ENCODE assay signal across 9 mouse cellular contexts in genomic region chr15:98991540-98992050, GRCm38 (mm10). TPM values are rescaled to one million over a fixed set of nuclear protein-coding genes. Genes with fewer than 3 reads are reported as not detected.
DNase-seq lines count a peak whose midpoint lies in the region; ATAC-seq lines count a peak whose summit lies in the region.
"Had no signal": no experiment of that assay in that cellular context is flagged by ENCODE, and none has a peak within 500 bp of the region (broad histone marks: within the 10 kb centered on the region; RNA-seq: fewer than 3 reads in every experiment).

No protein-coding gene starts in this region.

- 31% methylated on average over 9 of the region's 9 CpGs for WGBS in lung, embryonic 16.5 days
- WGBS in embryonic facial prominence, embryonic 15.5 days = 19% methylated on average over 9 of the region's 9 CpGs
- WGBS in intestine, embryonic 15.5 days = 43% methylated on average over 9 of the region's 9 CpGs
- WGBS in stomach, embryonic 15.5 days = 33% methylated on average over 9 of the region's 9 CpGs

- DNase-seq in lung, postnatal 4 days = no peak
- no peak for DNase-seq in urinary bladder, postnatal 25 days (ENCODE audit: low spot score)
- DNase-seq: kidney, postnatal 14 days had no signal

- H3K9me3 ChIP-seq in lung, embryonic 16.5 days (ENCODE audit: control insufficient read depth, low read length) = no peaks in the 10 kb centered on the region
- H3K9me3 ChIP-seq in embryonic facial prominence, embryonic 15.5 days (replicated peaks) = no peaks in the 10 kb centered on the region
- H3K9me3 ChIP-seq in intestine, embryonic 15.5 days = no peaks in the 10 kb centered on the region
- H3K9me3 ChIP-seq in stomach, embryonic 15.5 days = no peaks in the 10 kb centered on the region

- H3K4me3 ChIP-seq in lung, embryonic 16.5 days (ENCODE audit: low read length) = no peak overlapping the region
- no peak overlapping the region for H3K4me3 ChIP-seq in embryonic facial prominence, embryonic 15.5 days (replicated peaks)
- H3K4me3 ChIP-seq in intestine, embryonic 15.5 days (replicated peaks) = no peak overlapping the region
- no peak overlapping the region for H3K4me3 ChIP-seq in stomach, embryonic 15.5 days (replicated peaks)

- peak overlapping the region; percentile 47 for H3K9ac ChIP-seq in lung, embryonic 16.5 days (ENCODE audit: low read length)
- H3K9ac ChIP-seq in embryonic facial prominence, embryonic 15.5 days = no peak overlapping the region; the same call in 1 of the 2 replicates
- H3K9ac ChIP-seq in intestine, embryonic 15.5 days = peak overlapping the region; percentile 31
- no peak overlapping the region for H3K9ac ChIP-seq in stomach, embryonic 15.5 days

- no peaks in the 10 kb centered on the region for H3K36me3 ChIP-seq in lung, embryonic 16.5 days (ENCODE audit: control insufficient read depth, insufficient read depth, low read length)
- no peaks in the 10 kb centered on the region for H3K36me3 ChIP-seq in embryonic facial prominence, embryonic 15.5 days
- no peaks in the 10 kb centered on the region for H3K36me3 ChIP-seq in intestine, embryonic 15.5 days
- no peaks in the 10 kb centered on the region for H3K36me3 ChIP-seq in stomach, embryonic 15.5 days

- H3K4me1 ChIP-seq in lung, embryonic 16.5 days (replicated peaks; ENCODE audit: control insufficient read depth, insufficient read depth, low read length) = peaks cover 38% of the 10 kb centered on the region
- H3K4me1 ChIP-seq in embryonic facial prominence, embryonic 15.5 days = peaks cover 62% of the 10 kb centered on the region
- H3K4me1 ChIP-seq in intestine, embryonic 15.5 days (replicated peaks) = peaks cover 16% of the 10 kb centered on the region
- peaks cover 16% of the 10 kb centered on the region; the same call in 1 of the 2 replicates for H3K4me1 ChIP-seq in stomach, embryonic 15.5 days

- H3K4me2 ChIP-seq in lung, embryonic 16.5 days (ENCODE audit: low read depth, low read length) = no peak overlapping the region
- peak overlapping the region; percentile 27; the same call in 1 of the 2 replicates for H3K4me2 ChIP-seq in embryonic facial prominence, embryonic 15.5 days (replicated peaks)
- peak overlapping the region; percentile 20; the same call in 1 of the 2 replicates for H3K4me2 ChIP-seq in intestine, embryonic 15.5 days (replicated peaks)
- H3K4me2 ChIP-seq in stomach, embryonic 15.5 days = peak overlapping the region; percentile 62; the same call in 1 of the 2 replicates

- ATAC-seq in lung, embryonic 16.5 days (ENCODE audit: low read depth) = no peak
- no peak for ATAC-seq in embryonic facial prominence, embryonic 15.5 days (ENCODE audit: insufficient number of reproducible peaks, low FRiP score, low TSS enrichment, low read depth)
- ATAC-seq in intestine, embryonic 15.5 days = no peak
- no peak for ATAC-seq in stomach, embryonic 15.5 days (ENCODE audit: insufficient read depth, low FRiP score, low read depth)
- ATAC-seq in megakaryocyte, adult 5-6 weeks (ENCODE audit: poor library complexity, severe bottlenecking) = no peak

- H3K27me3 ChIP-seq in lung, embryonic 16.5 days (ENCODE audit: control insufficient read depth, insufficient read depth, low read depth, low read length) = no peaks in the 10 kb centered on the region
- no peaks in the 10 kb centered on the region for H3K27me3 ChIP-seq in embryonic facial prominence, embryonic 15.5 days
- H3K27me3 ChIP-seq in intestine, embryonic 15.5 days (replicated peaks) = no peaks in the 10 kb centered on the region
- H3K27me3 ChIP-seq in stomach, embryonic 15.5 days (replicated peaks) = no peaks in the 10 kb centered on the region

- no peak overlapping the region; the same call in 1 of the 2 replicates for H3K27ac ChIP-seq in lung, embryonic 16.5 days (ENCODE audit: low read length)
- peak overlapping the region; percentile 94 for H3K27ac ChIP-seq in embryonic facial prominence, embryonic 15.5 days (replicated peaks)
- no peak overlapping the region for H3K27ac ChIP-seq in intestine, embryonic 15.5 days
- H3K27ac ChIP-seq in stomach, embryonic 15.5 days = 0 out of 2 replicates have a peak overlapping the region, but pooled peaks have one; percentile 18

RNA-seq across cellular contexts. Expression of gene Tuba1a, which starts 38.1 kb away (rescaled TPM):
- 870 and 906 TPM in 2 replicates for polyA plus RNA-seq in lung, embryonic 16.5 days (2015; fragmentation: Nextera tagmentation; extraction: Ambion mirVana)
- polyA plus RNA-seq in embryonic facial prominence, embryonic 15.5 days (2015; fragmentation: Nextera tagmentation; extraction: Ambion mirVana) = 1,473 and 1,543 TPM in 2 replicates
- polyA plus RNA-seq in intestine, embryonic 15.5 days (2015; fragmentation: Nextera tagmentation; extraction: Ambion mirVana) = 981 and 999 TPM in 2 replicates
- polyA plus RNA-seq in stomach, embryonic 15.5 days (2015; fragmentation: Nextera tagmentation; extraction: Ambion mirVana) = 915 and 964 TPM in 2 replicates
- 118 and 120 TPM in 2 replicates for total RNA-seq in megakaryocyte, adult 5-6 weeks (2015)
- 64.2 and 66.5 TPM in 2 replicates for total RNA-seq in megakaryocyte, adult 5-6 weeks (2017)

RNA-seq across cellular contexts. Expression of gene Tuba1c, which starts 38.1 kb away (rescaled TPM):
- polyA plus RNA-seq in lung, embryonic 16.5 days (2015; fragmentation: Nextera tagmentation; extraction: Ambion mirVana) = 226 and 230 TPM in 2 replicates
- polyA plus RNA-seq in embryonic facial prominence, embryonic 15.5 days (2015; fragmentation: Nextera tagmentation; extraction: Ambion mirVana) = 131 and 134 TPM in 2 replicates
- 253 and 271 TPM in 2 replicates for polyA plus RNA-seq in intestine, embryonic 15.5 days (2015; fragmentation: Nextera tagmentation; extraction: Ambion mirVana)
- 196 and 204 TPM in 2 replicates for polyA plus RNA-seq in stomach, embryonic 15.5 days (2015; fragmentation: Nextera tagmentation; extraction: Ambion mirVana)
- 232 and 270 TPM in 2 replicates for total RNA-seq in megakaryocyte, adult 5-6 weeks (2015)
- 124 and 128 TPM in 2 replicates for total RNA-seq in megakaryocyte, adult 5-6 weeks (2017)

RNA-seq across cellular contexts. Expression of gene Gm49450, which starts 38.2 kb away (rescaled TPM):
- not detected in 2 replicates for polyA plus RNA-seq in lung, embryonic 16.5 days (2015; fragmentation: Nextera tagmentation; extraction: Ambion mirVana)
- polyA plus RNA-seq in embryonic facial prominence, embryonic 15.5 days (2015; fragmentation: Nextera tagmentation; extraction: Ambion mirVana) = not detected in 2 replicates
- polyA plus RNA-seq in intestine, embryonic 15.5 days (2015; fragmentation: Nextera tagmentation; extraction: Ambion mirVana) = not detected in 2 replicates
- polyA plus RNA-seq in stomach, embryonic 15.5 days (2015; fragmentation: Nextera tagmentation; extraction: Ambion mirVana) = not detected in 2 replicates
- 0.25 and 0.64 TPM in 2 replicates for total RNA-seq in megakaryocyte, adult 5-6 weeks (2015)
- not detected in 2 replicates for total RNA-seq in megakaryocyte, adult 5-6 weeks (2017)
- polyA plus RNA-seq: activated CD4-positive, CD25-positive, alpha-beta regulatory T cell, adult 4 months had no signal

RNA-seq across cellular contexts. Expression of gene Tuba1b, which starts 57.2 kb away (rescaled TPM):
- 1,812 and 1,892 TPM in 2 replicates for polyA plus RNA-seq in lung, embryonic 16.5 days (2015; fragmentation: Nextera tagmentation; extraction: Ambion mirVana)
- polyA plus RNA-seq in embryonic facial prominence, embryonic 15.5 days (2015; fragmentation: Nextera tagmentation; extraction: Ambion mirVana) = 1,427 and 1,514 TPM in 2 replicates
- 1,296 and 1,330 TPM in 2 replicates for polyA plus RNA-seq in intestine, embryonic 15.5 days (2015; fragmentation: Nextera tagmentation; extraction: Ambion mirVana)
- polyA plus RNA-seq in stomach, embryonic 15.5 days (2015; fragmentation: Nextera tagmentation; extraction: Ambion mirVana) = 1,197 and 1,299 TPM in 2 replicates
- 2,048 and 2,084 TPM in 2 replicates for total RNA-seq in megakaryocyte, adult 5-6 weeks (2015)
- 628 and 646 TPM in 2 replicates for total RNA-seq in megakaryocyte, adult 5-6 weeks (2017)

Comparison
In these comparisons a context has a peak if more than half of its experiments do, and no peak if none do; other contexts are left out.
1. H3K27ac ChIP-seq: peak in embryonic facial prominence, embryonic 15.5 days (single experiment) and stomach, embryonic 15.5 days (single experiment); none in lung, embryonic 16.5 days (single experiment) and intestine, embryonic 15.5 days (single experiment).
2. H3K9ac ChIP-seq: peak in lung, embryonic 16.5 days (single experiment) and intestine, embryonic 15.5 days (single experiment); none in embryonic facial prominence, embryonic 15.5 days (single experiment) and stomach, embryonic 15.5 days (single experiment).